17 mouse cellular contexts compared by ENCODE assay signal in genomic region chr13:115188066-115188465, GRCm38 (mm10).
DNase-seq lines count a peak whose midpoint lies in the region; ATAC-seq and TF ChIP-seq lines count a peak whose summit lies in the region.
"Had no signal": no experiment of that assay in that cellular context is flagged by ENCODE, and none has a peak within 500 bp of the region (broad histone marks: within the 10 kb centered on the region; RNA-seq: fewer than 3 reads in every experiment).

No protein-coding gene starts in this region.

- no peaks in the 10 kb centered on the region for H3K36me3 ChIP-seq in forebrain, embryonic 14.5 days (ENCODE audit: control insufficient read depth, insufficient read depth, low read length)
- no peaks in the 10 kb centered on the region for H3K36me3 ChIP-seq in forebrain, embryonic 10.5 days (replicated peaks)
- no peaks in the 10 kb centered on the region for H3K36me3 ChIP-seq in hindbrain, embryonic 11.5 days (ENCODE audit: control insufficient read depth, insufficient read depth, low read length)
- H3K36me3 ChIP-seq in hindbrain, postnatal 0 days (ENCODE audit: insufficient read depth, low read length): no peaks in the 10 kb centered on the region
- H3K36me3 ChIP-seq in heart, embryonic 14.5 days (ENCODE audit: control insufficient read depth, insufficient read depth, low read length): no peaks in the 10 kb centered on the region
- H3K36me3 ChIP-seq: limb, embryonic 15.5 days; midbrain, embryonic 10.5 days; neural tube, embryonic 13.5 days; stomach, embryonic 15.5 days had no signal

- H3K4me2 ChIP-seq in forebrain, embryonic 14.5 days (ENCODE audit: low read length): no peak overlapping the region
- H3K4me2 ChIP-seq in hindbrain, embryonic 11.5 days (replicated peaks; ENCODE audit: low read depth, low read length): no peak overlapping the region
- H3K4me2 ChIP-seq in hindbrain, postnatal 0 days (ENCODE audit: low read depth, low read length): no peak overlapping the region
- H3K4me2 ChIP-seq in heart, embryonic 14.5 days (ENCODE audit: low read length): no peak overlapping the region; the same call in 1 of the 2 replicates
- H3K4me2 ChIP-seq: limb, embryonic 15.5 days; neural tube, embryonic 13.5 days; stomach, embryonic 15.5 days had no signal

- 83% methylated on average over 2 of the region's 2 CpGs for WGBS in forebrain, embryonic 14.5 days
- WGBS in forebrain, embryonic 10.5 days: 82% methylated on average over 2 of the region's 2 CpGs
- WGBS in hindbrain, embryonic 11.5 days: 72% methylated on average over 2 of the region's 2 CpGs
- WGBS in hindbrain, postnatal 0 days: 88% methylated on average over 2 of the region's 2 CpGs
- WGBS in heart, embryonic 14.5 days: 14% methylated on average over 2 of the region's 2 CpGs

- ATAC-seq in forebrain, embryonic 14.5 days: no peak
- no peak for ATAC-seq in hindbrain, embryonic 11.5 days (ENCODE audit: low FRiP score)
- ATAC-seq in hindbrain, postnatal 0 days: no peak
- no peak for ATAC-seq in heart, embryonic 14.5 days (ENCODE audit: insufficient number of reproducible peaks, insufficient read depth, low FRiP score, low read depth)
- ATAC-seq: forebrain, postnatal 0 days; liver, postnatal 0 days had no signal

- no peaks in the 10 kb centered on the region for H3K27me3 ChIP-seq in forebrain, embryonic 14.5 days (replicated peaks; ENCODE audit: control insufficient read depth, insufficient read depth, low read length)
- H3K27me3 ChIP-seq in forebrain, embryonic 10.5 days (ENCODE audit: poor library complexity, severe bottlenecking): no peaks in the 10 kb centered on the region
- H3K27me3 ChIP-seq in hindbrain, embryonic 11.5 days (ENCODE audit: control insufficient read depth, insufficient read depth, low read length): no peaks in the 10 kb centered on the region
- no peaks in the 10 kb centered on the region for H3K27me3 ChIP-seq in hindbrain, postnatal 0 days (ENCODE audit: insufficient read depth, low read length)
- no peaks in the 10 kb centered on the region for H3K27me3 ChIP-seq in heart, embryonic 14.5 days (ENCODE audit: control insufficient read depth, insufficient read depth, low read length)
- H3K27me3 ChIP-seq: limb, embryonic 15.5 days; neural tube, embryonic 13.5 days; stomach, embryonic 15.5 days had no signal

- no peaks in the 10 kb centered on the region for H3K9me3 ChIP-seq in forebrain, embryonic 14.5 days (replicated peaks; ENCODE audit: control insufficient read depth, low read length)
- H3K9me3 ChIP-seq in forebrain, embryonic 10.5 days: no peaks in the 10 kb centered on the region
- no peaks in the 10 kb centered on the region for H3K9me3 ChIP-seq in hindbrain, embryonic 11.5 days (ENCODE audit: control insufficient read depth, low read length)
- H3K9me3 ChIP-seq in hindbrain, postnatal 0 days (ENCODE audit: low read length): no peaks in the 10 kb centered on the region
- no peaks in the 10 kb centered on the region for H3K9me3 ChIP-seq in heart, embryonic 14.5 days (ENCODE audit: control insufficient read depth, low read length)
- H3K9me3 ChIP-seq: limb, embryonic 15.5 days; midbrain, embryonic 10.5 days; neural tube, embryonic 13.5 days; stomach, embryonic 15.5 days had no signal

- H3K27ac ChIP-seq in forebrain, embryonic 14.5 days (ENCODE audit: low read depth, low read length): no peak overlapping the region
- H3K27ac ChIP-seq in forebrain, embryonic 10.5 days: no peak overlapping the region
- no peak overlapping the region for H3K27ac ChIP-seq in hindbrain, embryonic 11.5 days (ENCODE audit: low read depth, low read length)
- H3K27ac ChIP-seq in hindbrain, postnatal 0 days: no peak overlapping the region
- peak overlapping the region; percentile 47 to 80; a peak in 3 of 4 replicates for H3K27ac ChIP-seq in heart, embryonic 14.5 days (replicated peaks in 1 of 2; ENCODE audit: control insufficient read depth in 1 of 2, insufficient read depth in 1 of 2, low read depth in 2 of 2, low read length in 2 of 2)
- H3K27ac ChIP-seq: limb, embryonic 15.5 days; midbrain, embryonic 10.5 days; neural tube, embryonic 13.5 days; stomach, embryonic 15.5 days had no signal

- no peak overlapping the region for H3K4me3 ChIP-seq in forebrain, embryonic 14.5 days (ENCODE audit: low read depth, low read length)
- no peak overlapping the region for H3K4me3 ChIP-seq in forebrain, embryonic 10.5 days
- no peak overlapping the region for H3K4me3 ChIP-seq in hindbrain, embryonic 11.5 days (ENCODE audit: low read depth, low read length)
- H3K4me3 ChIP-seq in hindbrain, postnatal 0 days (ENCODE audit: low read length): no peak overlapping the region
- no peak overlapping the region for H3K4me3 ChIP-seq in heart, embryonic 14.5 days (ENCODE audit: control insufficient read depth in 1 of 2, insufficient read depth in 1 of 2, low read depth in 1 of 2, low read length in 2 of 2)
- H3K4me3 ChIP-seq: limb, embryonic 15.5 days; midbrain, embryonic 10.5 days; neural tube, embryonic 13.5 days; stomach, embryonic 15.5 days had no signal

- no peak overlapping the region for H3K9ac ChIP-seq in forebrain, embryonic 14.5 days (ENCODE audit: low read length)
- no peak overlapping the region for H3K9ac ChIP-seq in hindbrain, embryonic 11.5 days (ENCODE audit: low read depth, low read length)
- H3K9ac ChIP-seq in hindbrain, postnatal 0 days (replicated peaks; ENCODE audit: low read length): no peak overlapping the region
- H3K9ac ChIP-seq in heart, embryonic 14.5 days (ENCODE audit: low read length): no peak overlapping the region
- H3K9ac ChIP-seq: forebrain, postnatal 0 days; limb, embryonic 15.5 days; liver, postnatal 0 days; neural tube, embryonic 13.5 days; stomach, embryonic 15.5 days had no signal

- peak; percentile 4 for DNase-seq in forebrain, embryonic 14.5 days (ENCODE audit: low spot score)
- DNase-seq in forebrain, embryonic 10.5 days (ENCODE audit: extremely low spot score, low spot score): no peak
- peak; percentile 2 for DNase-seq in hindbrain, embryonic 11.5 days (ENCODE audit: low spot score)
- no peak for DNase-seq in hindbrain, postnatal 0 days (ENCODE audit: low spot score)
- DNase-seq in 3T3-L1 (ENCODE audit: low read depth, low spot score): peak; percentile 4
- no peak for DNase-seq in thymus, postnatal 10 days (ENCODE audit: low spot score in 2 of 2)
- DNase-seq in cerebellum, adult 11 months: no peak
- DNase-seq: cerebellum, adult 9-10 months; forebrain, postnatal 0 days; liver, postnatal 0 days; lung, postnatal 36 days; thymus, adult 2 months had no signal

- TF ChIP-seq CTCF in hindbrain, postnatal 0 days (IDR thresholded peaks at IDR 0.05; ENCODE audit: low read depth): no peak

- no peaks in the 10 kb centered on the region for H3K4me1 ChIP-seq in forebrain, embryonic 14.5 days (ENCODE audit: control insufficient read depth, insufficient read depth, low read length)
- peaks cover 8% of the 10 kb centered on the region for H3K4me1 ChIP-seq in forebrain, embryonic 10.5 days
- H3K4me1 ChIP-seq in hindbrain, embryonic 11.5 days (replicated peaks; ENCODE audit: control insufficient read depth, insufficient read depth, low read length): no peaks in the 10 kb centered on the region
- H3K4me1 ChIP-seq in hindbrain, postnatal 0 days (ENCODE audit: insufficient read depth, low read length): no peaks in the 10 kb centered on the region
- H3K4me1 ChIP-seq in heart, embryonic 14.5 days (ENCODE audit: control insufficient read depth in 2 of 2, insufficient read depth in 2 of 2, low read length in 2 of 2): peaks cover 5 to 19% of the 10 kb centered on the region in 2 experiments
- H3K4me1 ChIP-seq: limb, embryonic 15.5 days; midbrain, embryonic 10.5 days; neural tube, embryonic 13.5 days; stomach, embryonic 15.5 days had no signal

Comparison
In these comparisons a context has a peak if more than half of its experiments do, and no peak if none do; other contexts are left out.
1. DNase-seq: peak in forebrain, embryonic 14.5 days (single experiment), hindbrain, embryonic 11.5 days (single experiment) and 3T3-L1 (single experiment); none in forebrain, embryonic 10.5 days (single experiment), hindbrain, postnatal 0 days (single experiment), thymus, postnatal 10 days (0 of 2) and cerebellum, adult 11 months (single experiment).
2. H3K27ac ChIP-seq: peak in heart, embryonic 14.5 days (2 of 2); none in forebrain, embryonic 14.5 days (single experiment), forebrain, embryonic 10.5 days (single experiment), hindbrain, embryonic 11.5 days (single experiment) and hindbrain, postnatal 0 days (single experiment).